Mouse (Mus musculus) limb, embryonic 11.5 days (tissue): ENCODE results near the gene Cacna1f. TPM values are rescaled to one million over a fixed set of nuclear protein-coding genes. Genes with fewer than 3 reads are reported as not detected.

Experiments used
- ATAC-seq: fragments of 200-750 bp; cut with Nextera tagmentation; 2 replicates; pipeline ENCODE4 v1.8.0; 2017; ENCODE audit warnings: low read depth; ENCODE audit not compliant: insufficient number of reproducible peaks, low FRiP score, low TSS enrichment
- DNase-seq: peaks from one replicate; pipeline ENCODE4 v3.0.0-alpha.2; 2015; ENCODE audit warnings: low spot score
- H3K27ac ChIP-seq: fragments of 300-500 bp; sonication (generic); replicated peaks from 2 replicates; pipeline ENCODE4 v1.5.1; 2014; ENCODE audit warnings: low read depth, mild to moderate bottlenecking, low read length
- H3K27me3 ChIP-seq: fragments of 300-500 bp; sonication (generic); 2 replicates; pipeline ENCODE4 v1.6.1; 2014; ENCODE audit warnings: mild to moderate bottlenecking, low read length, mixed read lengths; ENCODE audit not compliant: control insufficient read depth, insufficient read depth
- H3K36me3 ChIP-seq: fragments of 300-500 bp; sonication (generic); 2 replicates; pipeline ENCODE4 v1.6.1; 2014; ENCODE audit warnings: mild to moderate bottlenecking, low read length, moderate library complexity, mixed read lengths; ENCODE audit not compliant: control insufficient read depth, insufficient read depth
- H3K4me1 ChIP-seq: fragments of 300-500 bp; sonication (generic); 2 replicates; pipeline ENCODE4 v1.6.1; 2014; ENCODE audit warnings: low read length, mixed read lengths; ENCODE audit not compliant: control insufficient read depth, insufficient read depth
- H3K4me2 ChIP-seq: fragments of 300-500 bp; sonication (generic); 2 replicates; pipeline ENCODE4 v1.6.1; 2014; ENCODE audit warnings: low read depth, mild to moderate bottlenecking, moderate library complexity; ENCODE audit not compliant: severe bottlenecking
- H3K4me3 ChIP-seq: fragments of 300-500 bp; sonication (generic); 2 replicates; pipeline ENCODE4 v1.5.1; 2014; ENCODE audit warnings: low read depth, low read length
- H3K9ac ChIP-seq: fragments of 300-500 bp; sonication (generic); 2 replicates; pipeline ENCODE4 v1.6.1; 2014; ENCODE audit warnings: mild to moderate bottlenecking, low read length
- H3K9me3 ChIP-seq: fragments of 300-500 bp; sonication (generic); 2 replicates; pipeline ENCODE4 v1.6.1; 2016; ENCODE audit warnings: low read length; ENCODE audit not compliant: control insufficient read depth
- WGBS: fragments of 180-500 bp; shearing (Covaris S2); extraction: QIAGEN DNeasy Blood & Tissue Kit; methylation state at CpG from one replicate; pipeline ENCODE4 v1.1.7; 2014; 5-methylcytosine and 5-hydroxymethylcytosine counted together
- polyA plus RNA-seq: library from polyadenylated mRNA; unstranded; fragments of >200 nt; fragmentation: Nextera tagmentation; extraction: Ambion mirVana; gene quantifications from 2 replicates; pipeline ENCODE4 v1.2.1, GENCODE M21; 2014

Cacna1f gene
- not detected in 2 replicates for polyA plus RNA-seq

- WGBS = 65% methylated on average over 6 of the region's 6 CpGs
- DNase-seq = no peak
- H3K9ac ChIP-seq = no peak within 1 kb of the TSS
- ATAC-seq = no peak
- H3K27me3 ChIP-seq = peaks cover 4% of the 10 kb centered on the region; the same call in 1 of the 2 replicates
- H3K27ac ChIP-seq = no peak within 1 kb of the TSS
- H3K36me3 ChIP-seq = no peaks in the 10 kb centered on the region
- no peak within 1 kb of the TSS for H3K4me2 ChIP-seq
- no peaks in the 10 kb centered on the region for H3K9me3 ChIP-seq
- H3K4me1 ChIP-seq = no peaks in the 10 kb centered on the region
- no peak within 1 kb of the TSS for H3K4me3 ChIP-seq
Measured at GRCm38 (mm10) chrX:7606783-7607182, at the start of gene Cacna1f. Gene Cacna1f, plus strand, starts transcription at chrX:7607083.

- Histone ChIP-seq H3K9me3 (no peaks in the 10 kb centered on the region), H3K9ac (no peak overlapping the region), H3K4me2 (no peak overlapping the region), H3K27me3 (no peaks in the 10 kb centered on the region), H3K36me3 (no peaks in the 10 kb centered on the region), H3K4me1 (no peaks in the 10 kb centered on the region), H3K27ac (no peak overlapping the region), H3K4me3 (no peak overlapping the region)
- DNase-seq (no peak), ATAC-seq (no peak)
- WGBS = 27% methylated on average over 2 of the region's 2 CpGs
Measured at GRCm38 (mm10) chrX:7563076-7563475, 43.8 kb upstream of the Cacna1f start.

DNA sequence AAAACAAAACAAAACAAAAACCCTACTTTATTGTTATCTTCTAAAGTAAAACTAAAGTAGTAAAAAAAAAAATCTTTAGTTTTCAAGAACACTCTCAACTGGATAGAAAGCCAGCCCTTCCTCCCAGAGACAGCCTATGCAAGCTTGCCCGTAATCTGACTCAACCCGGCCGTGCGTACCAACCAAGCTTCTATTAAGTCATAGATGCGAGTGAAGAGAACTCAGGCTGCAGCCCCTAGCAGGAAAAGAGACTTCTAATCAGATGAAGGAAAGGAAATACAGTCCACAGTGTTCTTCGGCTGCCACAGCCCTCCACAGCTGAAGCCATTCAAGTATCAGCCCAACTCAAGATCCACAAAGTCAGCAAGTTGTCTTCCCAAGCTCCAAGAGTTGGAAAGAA is 40.5 kb upstream of the Cacna1f start:
- WGBS = 87% methylated on average over 6 of the region's 6 CpGs
- H3K4me1 ChIP-seq = no peaks in the 10 kb centered on the region
- no peak overlapping the region for H3K27ac ChIP-seq
- ATAC-seq = no peak
- no peak overlapping the region for H3K4me3 ChIP-seq
- no peaks in the 10 kb centered on the region for H3K9me3 ChIP-seq
- H3K36me3 ChIP-seq = no peaks in the 10 kb centered on the region
- no peak overlapping the region for H3K4me2 ChIP-seq
- DNase-seq = no peak
- no peak overlapping the region for H3K9ac ChIP-seq
- H3K27me3 ChIP-seq = no peaks in the 10 kb centered on the region

DNA sequence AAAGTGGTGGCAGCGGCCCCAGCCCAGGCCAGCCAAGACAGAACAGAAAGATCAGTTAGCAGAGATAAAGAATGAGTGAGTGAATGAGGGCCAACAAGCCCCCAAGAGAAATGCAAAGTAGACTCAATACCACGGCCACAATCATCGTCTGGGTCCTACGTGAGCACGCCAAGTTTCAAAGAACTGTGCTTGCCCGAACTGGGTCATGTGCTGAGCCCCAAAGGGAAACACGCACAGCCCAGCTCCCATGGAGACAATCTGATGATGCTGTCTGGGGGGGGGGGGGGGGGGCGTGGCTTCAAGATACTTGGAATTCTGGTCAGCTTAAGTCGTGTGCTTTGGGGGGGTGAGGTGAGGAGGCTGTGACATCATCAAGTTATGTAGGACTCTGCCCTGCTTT is 39.4 kb upstream of the Cacna1f start:
- H3K4me2 ChIP-seq = no peak overlapping the region

DNA sequence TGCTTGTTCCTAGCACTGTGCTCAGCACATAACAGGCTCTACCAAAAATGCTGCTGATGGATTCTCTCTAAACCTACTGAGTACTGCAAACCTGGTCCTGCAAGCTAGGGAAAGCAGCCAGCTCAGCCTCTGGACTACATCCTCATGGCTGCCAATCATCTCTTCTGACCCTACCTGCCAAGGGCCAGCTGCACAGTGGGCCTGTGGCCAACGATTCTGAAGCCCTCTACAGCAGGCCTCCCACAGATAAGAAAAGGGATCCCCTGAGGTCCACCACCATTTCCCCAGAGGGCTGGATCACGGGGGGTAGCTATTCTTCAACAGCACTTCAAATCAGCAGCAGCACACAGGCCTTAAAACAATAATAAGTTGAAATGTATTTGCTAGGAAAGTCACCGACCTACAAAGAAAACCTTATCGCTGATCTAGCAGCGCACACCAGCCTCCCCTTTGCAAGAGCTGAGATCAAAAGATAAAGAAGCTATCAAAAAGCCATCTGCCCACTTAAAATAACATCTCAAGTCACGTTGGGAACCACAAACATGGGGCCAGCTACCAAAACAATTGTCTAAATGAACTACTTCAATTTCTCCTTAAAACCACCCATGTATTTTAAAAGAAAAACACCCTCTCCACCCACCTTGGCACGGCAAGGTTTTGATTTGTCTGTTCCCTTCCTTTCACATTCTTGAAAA is 36.3 kb upstream of the Cacna1f start:
- Histone ChIP-seq H3K4me2 (no peak overlapping the region), H3K4me3 (no peak overlapping the region), H3K27me3 (no peaks in the 10 kb centered on the region), H3K27ac (no peak overlapping the region), H3K9me3 (no peaks in the 10 kb centered on the region), H3K4me1 (no peaks in the 10 kb centered on the region), H3K36me3 (no peaks in the 10 kb centered on the region), H3K9ac (no peak overlapping the region)
- DNase-seq (no peak), ATAC-seq (no peak)
- 78% methylated on average over 7 of the region's 7 CpGs for WGBS

More for the DNA sequence above, 39.4 kb upstream of the Cacna1f start:
- H3K9ac ChIP-seq = no peak overlapping the region
- H3K4me3 ChIP-seq = no peak overlapping the region
- H3K27me3 ChIP-seq = no peaks in the 10 kb centered on the region
- ATAC-seq (no peak), DNase-seq (no peak)
- no peaks in the 10 kb centered on the region for H3K36me3 ChIP-seq
- no peaks in the 10 kb centered on the region for H3K9me3 ChIP-seq
- 86% methylated on average over 8 of the region's 9 CpGs for WGBS
- no peak overlapping the region for H3K27ac ChIP-seq
- H3K4me1 ChIP-seq = no peaks in the 10 kb centered on the region

- ATAC-seq = no peak
- H3K9me3 ChIP-seq = no peaks in the 10 kb centered on the region
- WGBS = 90% methylated on average over 9 of the region's 9 CpGs
Measured at GRCm38 (mm10) chrX:7571565-7572136, 35.2 kb upstream of the Cacna1f start.

GRCm38 (mm10) chrX:7572466-7572865 is 34.4 kb upstream of the Cacna1f start:
- Histone ChIP-seq H3K4me2 (no peak overlapping the region), H3K4me1 (no peaks in the 10 kb centered on the region), H3K36me3 (no peaks in the 10 kb centered on the region), H3K27me3 (no peaks in the 10 kb centered on the region), H3K4me3 (no peak overlapping the region), H3K9ac (no peak overlapping the region), H3K27ac (no peak overlapping the region), H3K9me3 (no peaks in the 10 kb centered on the region)
- WGBS = 86% methylated on average over 10 of the region's 10 CpGs
- ATAC-seq (no peak), DNase-seq (no peak)

More at GRCm38 (mm10) chrX:7571565-7572136, 35.2 kb upstream of the Cacna1f start:
- Histone ChIP-seq H3K36me3 (no peaks in the 10 kb centered on the region), H3K4me2 (no peak overlapping the region), H3K4me1 (no peaks in the 10 kb centered on the region), H3K9ac (no peak overlapping the region), H3K27ac (no peak overlapping the region), H3K27me3 (no peaks in the 10 kb centered on the region), H3K4me3 (no peak overlapping the region)
- no peak for DNase-seq

GRCm38 (mm10) chrX:7573176-7574086 is 33.5 kb upstream of the Cacna1f start, which contains the start of gene Foxp3:
Gene Foxp3, plus strand, starts transcription at chrX:7573644.
- H3K9ac ChIP-seq = peak within 1 kb of the TSS; percentile 76
- no peaks in the 10 kb centered on the region for H3K36me3 ChIP-seq
- H3K9me3 ChIP-seq = no peaks in the 10 kb centered on the region
- peak within 1 kb of the TSS; percentile 62 for H3K4me2 ChIP-seq
- H3K27me3 ChIP-seq = no peaks in the 10 kb centered on the region
- no peaks in the 10 kb centered on the region for H3K4me1 ChIP-seq
- H3K27ac ChIP-seq = peak within 1 kb of the TSS; percentile 55; the same call in 1 of the 2 replicates
- WGBS = 32% methylated on average over 55 of the region's 72 CpGs
- peak within 1 kb of the TSS; percentile 44 for H3K4me3 ChIP-seq
- ATAC-seq (peak; percentile 36; the same call in 1 of the 2 replicates), DNase-seq (peak; percentile 58)
